Mouse (Mus musculus): ENCODE measurements around the gene Abhd17c.

The Abhd17c gene

DNA sequence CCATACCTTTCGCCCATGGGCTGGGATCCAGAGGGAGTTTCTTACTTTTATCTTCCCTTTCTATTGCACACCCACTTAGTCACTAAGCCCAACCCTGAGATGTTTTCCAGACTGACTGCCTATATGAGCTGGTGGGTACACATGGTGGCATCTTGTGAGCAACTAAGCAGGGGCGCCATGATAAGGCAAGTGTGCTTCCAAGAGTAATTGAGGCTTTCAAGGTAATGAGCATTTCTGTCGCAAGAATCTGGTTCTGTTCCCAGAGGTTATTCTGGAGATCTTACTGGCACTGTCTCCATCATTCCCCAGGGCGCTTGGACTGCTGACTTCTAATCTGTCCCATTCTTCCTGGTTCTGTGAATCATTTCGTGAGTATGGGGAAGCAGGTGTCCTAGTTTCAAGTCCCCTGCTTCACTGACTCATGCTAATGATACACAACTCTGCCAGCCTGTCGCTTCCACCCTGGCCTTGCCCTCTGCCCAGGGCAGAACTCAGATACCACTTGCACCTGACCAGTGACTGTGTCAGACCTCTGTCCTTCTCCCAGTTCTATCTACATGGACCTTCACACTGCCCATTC, 34.1 kb downstream of the Abhd17c start:
- peak; percentile 41 to 76 for DNase-seq

DNA sequence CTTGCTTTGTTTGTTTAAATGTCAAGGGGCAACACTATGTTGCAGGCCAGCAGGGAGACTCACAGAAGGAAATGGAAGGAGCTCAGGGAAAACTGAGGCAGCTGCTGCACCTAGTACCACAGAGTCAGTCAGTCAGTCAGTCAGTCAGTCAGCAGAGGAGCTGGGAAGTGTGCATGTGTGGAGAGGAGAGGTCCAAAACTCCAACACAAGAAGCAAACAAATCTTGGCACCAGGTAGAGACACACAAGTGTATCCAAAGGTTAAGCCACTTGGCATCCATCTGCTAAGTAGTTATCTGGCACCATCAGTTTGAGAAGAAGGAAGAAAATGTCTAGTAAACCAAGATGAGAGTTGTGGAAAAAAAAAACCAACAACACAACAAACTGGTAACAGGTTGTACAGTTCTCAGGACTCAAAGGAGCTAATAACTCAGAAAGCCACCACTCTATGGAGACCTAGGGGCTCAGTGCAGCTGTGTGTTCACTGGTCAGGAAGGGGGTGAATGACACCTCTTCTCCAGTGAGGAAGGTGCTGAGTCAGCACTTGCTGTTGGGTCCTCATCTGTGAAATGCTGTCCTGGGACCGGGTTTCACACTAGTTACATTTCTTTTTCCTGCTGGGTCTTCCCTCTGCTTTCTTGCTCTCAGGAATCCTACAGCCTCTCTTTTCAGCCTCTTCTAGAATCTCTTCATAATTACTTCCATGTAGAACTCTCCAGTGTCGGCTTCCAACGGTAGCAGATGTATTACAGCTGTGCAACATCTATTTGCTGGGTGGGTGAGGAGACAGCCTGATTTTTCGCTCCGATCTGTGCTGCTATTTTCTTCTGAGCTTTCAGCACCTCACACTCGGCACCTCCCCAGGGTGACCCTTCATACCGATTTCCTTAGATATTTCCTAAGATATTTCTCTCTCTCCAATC, 34.8 kb downstream of the Abhd17c start:
- DNase-seq: peak; percentile 58

DNA sequence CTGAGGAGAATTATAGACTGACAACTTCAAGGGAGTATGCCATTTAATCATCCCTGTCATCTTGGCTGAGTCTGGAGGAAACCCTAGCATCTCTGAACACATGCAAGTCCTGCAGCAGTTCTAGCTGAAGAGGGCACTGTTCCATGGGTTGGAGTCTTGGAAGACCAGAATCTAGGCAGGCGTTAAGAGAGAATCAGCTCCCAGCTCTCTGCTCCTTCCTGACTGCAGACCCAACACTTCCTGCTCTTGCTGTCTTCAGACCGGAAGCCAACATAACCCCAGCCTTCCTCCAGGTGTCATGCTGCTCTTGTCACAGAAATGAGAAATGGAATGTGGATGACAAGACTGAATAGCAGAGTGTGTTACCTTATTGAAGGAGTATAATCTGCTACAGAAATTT, 36.3 kb downstream of the Abhd17c start:
- DNase-seq: peak in 1 of 2 experiments; percentile 51

DNA sequence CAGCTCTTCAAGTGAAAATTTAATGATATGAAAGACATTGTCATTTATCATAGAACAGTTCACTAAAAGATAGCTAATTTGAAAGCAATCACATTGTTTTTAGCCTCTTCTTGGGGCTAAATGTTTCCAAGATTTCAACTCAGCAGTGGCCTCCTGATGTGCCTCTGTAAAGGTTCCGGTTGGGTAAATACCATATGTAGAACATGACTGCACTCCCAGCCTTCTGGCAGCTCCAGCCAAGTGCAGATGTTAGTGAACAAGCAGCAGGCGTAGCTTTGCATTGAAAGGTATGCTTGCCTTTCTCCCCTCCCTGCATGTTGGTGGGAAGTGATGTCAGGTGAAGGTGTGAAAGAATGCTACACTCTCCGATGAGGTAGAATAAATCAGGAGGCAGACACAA, 36.9 kb downstream of the Abhd17c start:
- no peak for DNase-seq

DNA sequence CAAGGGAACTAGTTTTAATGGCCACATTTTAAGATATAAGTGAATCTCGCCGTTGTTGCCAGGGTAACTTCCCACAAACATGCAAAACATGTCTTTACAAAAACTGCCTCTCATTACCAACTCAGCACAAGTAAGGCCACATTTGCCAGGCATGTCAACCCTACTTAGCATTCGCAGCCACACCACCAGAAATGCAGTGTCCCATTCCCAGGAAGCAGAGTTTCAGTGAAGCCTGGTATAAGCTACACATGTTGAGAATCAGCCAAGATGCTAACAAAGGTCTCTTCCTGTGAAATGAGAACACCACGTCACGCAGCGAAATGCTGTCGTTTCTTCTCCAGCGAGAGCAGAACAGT, 38.7 kb downstream of the Abhd17c start:
- no peak for DNase-seq

DNA sequence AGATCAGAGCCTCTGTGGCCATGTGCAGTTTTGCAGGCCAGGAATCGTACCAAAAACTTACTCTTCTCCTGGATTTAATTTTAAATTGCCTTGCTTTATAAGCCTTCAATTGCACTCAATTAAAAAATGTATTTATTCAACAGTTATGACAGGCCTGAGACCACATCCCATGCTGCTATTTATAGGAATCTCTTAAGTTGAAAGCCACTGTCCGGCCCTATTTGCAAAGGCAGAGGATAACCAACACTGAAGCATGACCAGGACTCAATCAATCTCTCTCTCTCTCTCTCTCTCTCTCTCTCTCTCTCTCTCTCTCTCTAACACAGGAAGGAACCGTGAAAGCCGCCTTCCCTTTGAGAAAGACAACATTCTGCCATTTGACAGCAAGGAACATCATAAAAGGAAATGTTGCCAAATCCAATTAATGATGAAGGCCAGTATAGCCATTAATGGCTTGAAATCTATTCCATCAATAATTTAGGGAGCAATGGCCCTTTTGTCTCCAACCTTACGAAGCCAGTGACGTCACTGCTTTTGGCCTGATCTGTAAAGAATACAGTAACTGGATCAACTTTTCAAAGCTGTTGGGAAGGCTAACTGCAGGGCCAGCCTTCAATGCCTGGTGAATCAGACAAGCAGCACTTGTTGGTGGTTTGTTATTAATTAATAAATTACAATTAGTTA, 39.2 kb downstream of the Abhd17c start:
- DNase-seq: no peak

DNA sequence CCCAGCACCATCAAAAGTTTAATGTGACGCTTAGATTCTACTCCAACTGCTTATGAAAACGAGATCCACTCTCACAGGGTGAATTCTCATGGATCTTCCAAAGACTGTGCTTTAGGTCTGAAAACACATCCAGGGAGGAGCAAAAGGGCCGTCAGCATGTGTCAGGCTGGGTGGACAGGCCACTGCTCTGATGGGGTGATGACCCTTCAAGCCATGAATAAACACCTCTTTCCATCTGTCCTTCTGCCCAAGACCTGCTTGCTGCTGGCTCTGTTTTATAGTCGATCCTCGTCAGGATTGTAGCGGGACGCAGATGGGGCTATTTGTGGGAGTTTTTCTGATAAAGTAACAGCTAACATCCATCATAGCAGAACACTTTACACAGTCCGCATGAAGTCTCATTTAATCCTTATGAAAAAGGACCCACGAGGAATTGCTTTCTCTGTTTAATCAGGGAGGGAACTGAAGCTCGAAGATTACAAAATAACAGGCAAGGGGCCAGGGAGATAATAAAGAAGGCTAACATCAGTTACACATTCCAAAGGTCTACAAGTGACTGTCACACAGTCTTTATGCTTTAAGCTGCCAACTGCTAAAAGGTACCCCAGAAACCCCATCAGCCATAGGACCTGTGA, 39.9 kb downstream of the Abhd17c start:
- DNase-seq: no peak

DNA sequence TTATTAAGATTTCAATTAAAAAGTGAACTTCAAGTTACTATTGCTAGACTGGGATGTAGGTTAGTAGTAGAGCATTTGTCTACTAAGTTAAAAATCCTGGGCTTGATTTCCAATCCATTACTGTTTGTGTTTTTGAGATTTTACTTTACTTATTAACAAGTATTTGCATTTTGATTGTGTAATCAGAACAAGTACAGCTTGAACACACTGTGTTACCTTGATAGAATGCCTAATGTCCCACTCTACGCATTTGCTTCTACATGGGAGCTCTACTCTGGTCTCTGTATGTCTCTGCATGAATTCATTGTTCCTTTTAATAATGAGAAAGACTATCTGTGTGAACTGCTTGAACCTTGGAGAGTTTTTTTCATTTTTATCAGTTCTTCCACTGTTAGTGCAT, 44.8 kb downstream of the Abhd17c start:
- DNase-seq: no peak

DNA sequence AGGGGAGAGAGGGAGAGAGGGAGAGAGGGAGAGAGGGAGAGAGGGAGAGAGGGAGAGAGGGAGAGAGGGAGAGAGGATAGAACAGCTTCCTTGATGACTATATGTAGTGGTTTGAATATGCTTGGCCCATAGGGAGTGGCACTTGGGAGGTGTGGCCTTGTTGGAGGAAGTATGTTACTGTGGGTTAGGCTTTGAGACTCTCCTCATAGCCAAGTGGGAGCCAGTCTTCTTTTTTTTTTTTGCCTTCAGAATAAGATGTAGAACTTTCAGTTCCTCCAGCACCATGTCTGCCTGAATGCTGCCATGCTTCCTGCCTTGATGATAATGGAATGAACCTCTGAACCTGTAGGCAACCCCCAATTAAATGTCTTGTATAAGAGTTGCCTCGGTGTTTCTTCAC, 49.1 kb downstream of the Abhd17c start:
- no peak for DNase-seq

DNA sequence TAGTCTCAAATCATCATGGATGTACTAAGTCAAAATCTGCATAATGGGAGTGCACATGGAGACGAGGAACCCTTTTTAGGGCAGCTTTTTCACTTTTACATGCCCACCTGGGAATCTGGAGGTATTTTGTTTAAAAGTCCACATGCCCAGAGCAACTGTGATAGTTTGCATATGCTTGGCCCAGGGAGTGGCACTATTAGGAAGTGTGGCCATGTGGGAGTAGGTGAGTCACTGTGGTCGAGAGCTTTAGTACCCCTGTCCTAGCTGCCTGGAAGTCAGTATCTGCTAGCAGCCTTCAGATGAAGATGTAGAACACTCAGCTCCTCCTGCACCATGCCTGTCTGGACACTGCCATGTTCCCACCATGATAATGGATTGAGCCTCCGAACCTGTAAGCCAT, 51.0 kb downstream of the Abhd17c start:
- no peak for DNase-seq

DNA sequence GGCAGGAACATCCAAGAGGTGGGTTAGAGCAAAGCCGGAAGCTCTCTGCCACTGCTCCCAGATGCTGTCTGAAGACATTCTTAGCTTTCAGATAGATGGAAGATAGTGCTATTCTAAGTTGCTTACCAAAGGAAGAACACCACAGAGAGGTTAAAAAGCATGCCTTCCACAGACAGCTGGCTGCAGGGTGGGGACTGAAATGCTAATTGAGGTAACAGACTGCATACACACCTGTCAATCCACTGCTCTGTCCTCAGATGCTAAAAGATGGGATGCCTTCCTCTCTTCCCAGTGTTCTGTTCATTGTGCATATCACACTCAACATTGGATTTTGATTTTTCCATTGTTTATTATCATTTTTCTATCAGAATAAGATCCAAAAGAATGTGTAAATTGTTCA, 53.6 kb downstream of the Abhd17c start:
- no peak for DNase-seq

DNA sequence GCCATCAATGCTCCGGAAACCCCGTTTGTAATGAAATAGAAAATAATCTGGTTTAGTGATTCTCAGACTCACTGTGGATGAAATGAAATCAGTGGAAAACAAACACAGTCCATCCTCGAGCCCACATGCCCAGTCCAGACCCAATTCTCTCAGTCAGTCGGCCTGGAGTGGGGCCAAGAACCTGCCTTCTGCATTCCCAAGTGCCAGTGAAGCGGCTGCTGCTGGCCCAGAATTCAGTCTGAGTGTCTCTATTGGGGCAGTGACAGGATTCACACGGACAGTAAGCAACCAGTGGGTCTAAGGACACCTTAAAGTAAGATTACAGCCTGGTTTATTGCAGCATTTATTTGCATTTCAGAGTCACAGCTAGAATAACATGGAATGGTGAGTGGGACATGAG, 55.2 kb downstream of the Abhd17c start:
- DNase-seq: peak; percentile 82 to 89

DNA sequence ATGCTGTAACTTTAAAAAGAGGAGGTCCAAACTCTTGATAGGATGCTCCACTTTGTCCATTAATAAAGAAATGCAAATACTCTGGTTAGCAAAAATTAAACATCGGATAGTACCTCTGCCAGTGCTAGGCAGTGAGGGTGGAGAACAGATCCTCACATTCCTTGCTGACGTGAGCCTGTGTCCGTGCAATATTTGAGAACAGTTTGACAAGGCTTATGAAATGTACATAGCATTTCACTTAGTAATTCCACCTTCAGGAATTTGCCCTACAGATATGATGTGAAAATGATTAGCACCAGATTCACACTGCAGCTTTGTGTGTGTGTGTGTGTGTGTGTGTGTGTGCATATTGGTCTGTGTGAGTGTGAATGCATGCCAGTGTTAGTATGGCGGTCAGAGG, 60.9 kb downstream of the Abhd17c start:
- no peak for DNase-seq

DNA sequence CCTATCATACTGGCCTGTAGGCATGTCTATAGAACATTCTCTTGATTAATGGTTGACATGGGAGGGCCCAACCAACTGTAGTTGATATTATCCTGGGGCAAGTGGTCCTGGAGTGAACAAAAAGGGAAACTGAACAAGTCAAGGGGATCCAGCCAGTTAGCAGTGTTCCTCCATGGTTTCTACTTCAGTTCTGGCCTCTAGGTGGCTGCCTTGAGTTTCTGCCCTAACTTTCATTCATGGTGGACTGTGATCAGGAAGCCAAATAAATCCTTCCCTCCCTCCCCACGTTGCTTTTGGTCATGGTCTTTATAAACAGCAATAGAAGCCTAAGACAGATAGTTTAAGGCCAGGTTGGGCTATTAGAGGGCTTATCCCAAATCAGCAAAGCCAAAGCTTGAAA, 61.9 kb downstream of the Abhd17c start:
- DNase-seq: peak in 1 of 2 experiments; percentile 39

DNA sequence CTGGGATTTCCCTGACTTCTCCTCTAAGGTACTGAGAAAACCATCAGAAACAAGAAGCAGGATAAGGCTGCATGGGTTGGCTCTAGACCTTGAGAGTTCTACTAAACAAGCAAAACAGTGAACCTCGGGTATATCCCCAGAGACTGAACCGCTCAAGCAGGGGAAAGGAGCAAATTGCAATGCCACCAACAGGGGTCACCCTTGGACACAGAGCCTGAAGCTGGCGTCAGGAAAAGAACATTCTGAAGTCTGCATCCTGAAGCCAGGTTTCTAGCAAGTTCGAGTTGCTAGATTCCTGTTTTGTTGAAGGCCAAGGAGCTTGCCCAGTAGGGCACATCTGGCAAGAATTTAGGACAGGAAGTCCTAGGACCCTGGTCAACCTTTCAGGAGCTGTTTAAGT, 62.7 kb downstream of the Abhd17c start:
- peak; percentile 83 to 91 for DNase-seq

DNA sequence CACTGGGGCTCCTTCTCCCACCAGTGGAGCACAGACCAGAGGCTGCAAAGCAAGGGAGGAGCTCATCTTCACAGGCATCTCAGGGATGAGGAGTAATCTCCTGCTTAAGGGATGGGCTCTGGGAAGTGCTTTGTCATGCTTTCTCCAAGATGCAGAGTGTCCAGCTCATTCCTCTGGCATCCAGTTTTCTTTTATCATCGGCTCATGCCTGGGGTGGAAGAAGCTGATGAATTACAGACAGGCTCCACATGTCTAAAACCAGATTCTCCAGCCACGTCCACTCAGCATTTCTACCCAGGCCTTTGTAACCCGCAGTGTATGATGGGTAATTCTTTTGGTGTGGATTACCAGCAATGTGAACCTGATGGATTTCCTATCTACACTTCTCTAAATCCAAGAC, 63.5 kb downstream of the Abhd17c start:
- DNase-seq: no peak

DNA sequence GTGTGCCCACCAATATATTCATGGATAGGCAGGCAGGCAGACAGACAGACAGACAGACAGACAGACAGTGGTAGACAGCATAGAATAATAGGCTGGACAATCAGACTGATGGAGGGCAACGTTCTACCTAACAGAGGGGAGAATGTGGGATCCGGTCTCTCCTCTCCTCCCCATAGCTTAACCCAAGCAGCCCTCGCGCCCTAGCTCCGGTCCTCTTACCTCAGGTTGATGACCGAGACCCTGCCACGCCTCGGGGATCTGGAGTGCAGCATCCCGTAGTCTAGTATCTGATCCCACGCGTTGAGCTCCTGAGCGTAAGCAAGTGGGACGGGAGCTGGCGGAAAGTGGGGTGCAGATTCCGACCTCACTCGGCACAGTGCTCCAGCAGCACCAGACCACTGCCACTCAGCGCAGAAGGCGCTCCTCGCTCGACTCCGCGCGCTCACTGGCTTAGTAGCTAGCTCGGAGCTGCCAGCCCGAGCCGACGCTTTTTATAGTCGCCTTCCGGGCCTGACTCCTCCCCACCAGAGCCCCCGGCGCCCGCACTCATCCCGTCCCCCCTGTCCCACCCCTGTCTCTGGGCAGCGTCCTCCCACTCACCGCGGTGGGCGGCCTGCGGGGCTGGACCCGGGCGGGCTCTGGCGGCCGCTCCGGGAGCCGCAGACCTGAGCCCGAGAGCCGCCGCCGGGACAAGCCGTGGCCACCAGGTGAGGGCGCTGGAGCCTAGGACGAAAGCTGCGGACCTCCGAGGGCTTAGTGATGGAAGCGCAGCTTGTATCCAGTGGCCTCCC, 65.5 kb downstream of the Abhd17c start, which contains the start of gene Cemip:
TSS of gene Cemip (minus strand) at position 464 of the 791 bp plus-strand sequence.
- DNase-seq: peak; percentile 84 to 86

DNA sequence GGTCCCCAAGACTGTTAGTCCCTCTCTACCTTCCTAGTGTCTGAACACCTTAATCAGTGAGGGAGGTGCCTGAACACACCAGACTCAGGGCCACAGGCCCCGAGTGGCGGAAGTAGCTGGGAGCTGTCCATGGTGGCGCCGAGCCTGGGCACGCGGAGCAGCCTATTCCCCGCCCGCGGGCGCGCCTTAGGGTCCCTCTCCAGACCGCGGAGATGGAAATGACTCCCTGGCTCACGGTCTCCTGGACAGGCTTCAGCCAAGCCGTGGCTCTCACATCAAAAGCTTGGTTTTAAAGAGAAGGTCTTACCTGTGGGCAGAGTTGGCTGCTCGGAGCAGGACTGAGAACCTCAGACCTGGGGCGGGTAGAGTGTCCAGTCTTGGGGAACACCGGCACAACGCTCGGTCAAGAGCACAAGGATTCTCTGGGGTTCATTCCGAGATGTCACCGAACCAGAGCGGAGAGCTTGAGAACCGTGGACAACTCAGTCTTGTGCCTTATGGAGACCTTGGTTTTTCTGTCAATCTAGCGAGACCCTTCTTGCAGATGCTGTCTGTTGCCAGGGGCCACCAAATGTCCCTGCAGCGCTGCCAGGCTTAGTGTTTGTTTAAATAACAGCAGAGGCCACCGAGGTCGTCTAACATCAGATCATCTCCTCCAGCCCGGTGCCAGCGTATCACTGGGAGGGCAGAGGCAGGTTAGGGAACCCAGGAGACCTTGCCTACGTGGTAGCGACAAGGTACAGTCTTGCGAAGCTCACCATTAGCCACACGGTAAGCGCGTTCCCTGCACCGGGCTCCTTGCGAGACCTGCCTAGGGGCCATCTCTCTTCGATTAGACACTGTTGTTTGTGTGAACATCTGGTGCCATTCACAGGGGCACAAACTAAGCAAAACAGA, 66.4 kb downstream of the Abhd17c start:
- peak; percentile 77 to 78 for DNase-seq

DNA sequence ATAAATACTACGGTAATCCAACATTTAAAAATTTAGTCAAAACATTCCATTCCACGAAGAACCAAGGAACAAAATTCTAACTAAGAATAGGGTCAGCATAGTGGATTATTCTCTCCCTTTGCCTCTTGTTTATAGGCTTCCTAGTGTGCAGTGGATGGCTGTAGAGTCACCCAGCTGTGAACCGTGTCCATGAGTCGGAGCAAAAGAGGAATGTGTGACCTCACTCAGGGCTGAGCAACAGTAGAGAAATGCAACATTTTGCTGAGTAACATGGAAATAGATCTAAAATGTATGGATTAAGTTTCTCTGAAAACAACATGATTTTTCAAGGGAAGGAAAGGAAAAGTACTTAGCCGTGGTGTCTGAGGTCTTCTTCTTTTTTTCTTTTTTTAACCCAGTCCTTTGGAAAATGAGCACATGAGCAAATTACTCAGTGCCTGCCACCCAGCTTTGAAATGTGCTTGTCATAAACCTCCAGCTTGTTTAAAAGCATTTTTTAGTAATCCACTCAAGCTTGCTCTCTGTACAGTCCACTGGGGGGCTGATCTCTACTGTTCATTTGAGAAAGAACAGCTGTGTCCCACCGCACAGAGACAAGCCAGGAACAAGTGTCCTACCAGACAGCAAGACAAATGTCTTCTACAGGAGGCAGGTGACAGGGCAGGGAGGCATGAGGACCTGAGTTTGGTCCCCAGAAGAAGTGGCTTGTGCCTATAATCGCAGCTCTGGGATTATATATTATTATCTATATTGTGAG, 74.3 kb downstream of the Abhd17c start:
- DNase-seq: no peak

DNA sequence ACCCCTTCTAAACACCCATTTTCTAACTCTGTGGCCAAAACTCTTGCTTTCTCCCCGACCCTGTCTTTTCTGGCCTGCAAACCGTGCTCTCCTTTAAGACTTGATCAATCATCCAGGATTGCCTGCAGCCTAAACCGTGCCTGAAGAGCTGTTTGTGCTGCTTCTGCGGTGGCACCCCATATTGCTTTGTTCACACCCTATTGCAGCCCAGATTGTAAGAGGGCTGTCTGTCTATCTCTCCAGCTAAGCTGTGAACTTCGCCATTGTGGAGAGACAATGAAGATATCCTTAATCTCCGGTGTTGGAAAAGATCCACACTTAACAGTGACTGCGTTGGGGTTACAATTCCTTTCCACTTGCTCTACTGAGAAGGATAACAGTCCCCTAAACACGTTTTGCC, 77.4 kb downstream of the Abhd17c start:
- DNase-seq: no peak

DNA sequence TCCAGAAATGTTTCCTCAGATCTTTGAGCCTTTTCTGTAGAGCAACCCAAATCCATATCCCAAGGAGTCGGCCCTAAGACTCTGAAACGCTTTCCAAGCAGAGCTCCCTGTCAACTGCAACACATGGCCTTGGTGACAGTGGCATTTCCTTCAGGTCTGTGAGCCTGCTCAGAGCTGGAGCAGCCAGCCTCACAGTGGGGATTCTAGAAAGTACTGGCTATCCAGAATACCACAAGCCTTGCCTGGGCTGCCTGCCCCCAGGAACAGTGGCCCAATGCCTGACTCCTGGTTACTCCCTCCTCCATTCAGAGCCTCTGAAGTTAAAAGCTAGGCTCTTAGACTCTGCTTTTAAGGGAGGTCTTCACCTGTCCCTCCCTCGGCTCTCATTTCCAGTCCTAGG, 77.8 kb downstream of the Abhd17c start:
- no peak for DNase-seq

Measured in kidney, postnatal 25 days (tissue).